Mouse (Mus musculus) common myeloid progenitor, adult 5-6 weeks (primary cell): ENCODE results near the gene Shox2. TPM values are rescaled to one million over a fixed set of nuclear protein-coding genes. Genes with fewer than 3 reads are reported as not detected.
A peak's percentile ranks its signal among the peaks of the same experiment; 100 is the strongest.

Source experiments
- ATAC-seq: replicated peaks from 2 replicates; pipeline ENCODE4 v1.8.0; 2016; ENCODE audit warnings: low read depth, mild to moderate bottlenecking, moderate TSS enrichment, inconsistent platforms; ENCODE audit not compliant: poor library complexity, severe bottlenecking
- total RNA-seq: library from RNA; stranded (forward); fragments of 200-1000, 187-1606 nt; gene quantifications from 2 replicates; pipeline ENCODE4 v1.2.3, GENCODE M21; 2017

The Shox2 gene
- total RNA-seq, 1 experiment from 2014 or later: not detected

- ATAC-seq: no peak
Observed at GRCm38 (mm10) chr3:66967508-66967907, 14.1 kb downstream of the Shox2 start.

DNA sequence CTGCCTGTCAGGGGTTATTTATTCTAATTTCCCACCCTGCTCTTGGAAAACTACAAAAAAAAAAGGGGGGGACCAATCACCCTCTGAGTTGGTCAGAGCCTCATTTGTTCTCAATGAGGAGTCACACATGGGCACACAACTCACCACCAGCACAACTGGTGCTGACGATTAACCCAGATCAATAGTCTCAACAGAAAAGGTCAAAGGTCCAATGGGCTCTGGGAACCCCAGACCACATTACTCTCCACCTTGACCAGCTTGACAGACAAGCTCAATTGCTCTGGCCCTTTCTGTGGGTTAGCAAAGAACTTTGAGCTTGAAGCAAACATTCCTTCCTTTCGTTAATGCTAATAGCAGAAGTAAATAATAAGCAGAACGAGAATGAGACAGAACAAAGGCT is 16.7 kb downstream of the Shox2 start:
- no peak for ATAC-seq

GRCm38 (mm10) chr3:66959972-66960371 is 21.6 kb downstream of the Shox2 start:
- ATAC-seq: peak; percentile 84

DNA sequence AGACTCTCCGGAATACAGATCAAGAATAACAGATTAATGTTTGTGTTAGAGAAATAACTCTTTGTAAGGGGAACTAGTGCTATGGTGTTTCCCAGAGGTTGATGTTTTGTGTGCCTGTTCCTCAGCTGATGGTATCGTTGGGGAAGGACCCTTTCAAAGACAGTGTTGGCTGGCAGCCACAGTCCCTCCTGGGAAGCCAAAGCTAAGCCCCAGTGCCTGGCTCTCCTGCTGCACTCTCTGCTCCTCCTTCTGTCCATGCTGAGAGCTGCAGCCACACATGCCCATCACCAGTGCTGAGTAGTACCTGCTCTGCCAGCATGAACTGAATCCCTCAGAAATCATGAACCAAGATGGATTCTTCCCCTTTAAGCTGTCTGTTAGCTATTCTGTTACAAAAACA is 26.4 kb downstream of the Shox2 start:
- ATAC-seq: no peak

GRCm38 (mm10) chr3:66939675-66940074 is 41.9 kb downstream of the Shox2 start:
- no peak for ATAC-seq

DNA sequence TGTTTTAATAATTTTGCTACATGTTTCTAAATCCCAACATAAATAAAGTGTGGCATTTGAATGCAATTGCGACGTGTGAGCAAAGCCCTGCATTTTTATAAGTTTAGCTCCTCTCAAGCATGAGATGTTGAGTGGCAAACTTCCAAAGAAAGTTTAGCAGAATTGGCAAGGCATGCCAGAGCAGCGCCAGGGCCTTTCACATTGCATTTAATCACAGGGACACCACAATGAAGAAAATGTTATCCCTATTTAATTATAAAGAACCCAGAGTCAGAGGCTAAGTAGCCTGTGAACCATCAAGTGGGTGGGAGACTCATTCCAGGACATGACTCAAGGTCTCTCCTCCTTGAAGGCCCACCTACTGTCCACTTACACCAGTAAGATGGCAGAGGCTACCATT is 59.1 kb downstream of the Shox2 start:
- ATAC-seq: no peak

Other genes starting within 250 kb of the Shox2 start
- 50.8 and 60.9 TPM in 2 replicates for gene Rsrc1, start 381 bp downstream of the Shox2 start, total RNA-seq